Mouse (Mus musculus): ENCODE results near the gene Gria2.

DNA sequence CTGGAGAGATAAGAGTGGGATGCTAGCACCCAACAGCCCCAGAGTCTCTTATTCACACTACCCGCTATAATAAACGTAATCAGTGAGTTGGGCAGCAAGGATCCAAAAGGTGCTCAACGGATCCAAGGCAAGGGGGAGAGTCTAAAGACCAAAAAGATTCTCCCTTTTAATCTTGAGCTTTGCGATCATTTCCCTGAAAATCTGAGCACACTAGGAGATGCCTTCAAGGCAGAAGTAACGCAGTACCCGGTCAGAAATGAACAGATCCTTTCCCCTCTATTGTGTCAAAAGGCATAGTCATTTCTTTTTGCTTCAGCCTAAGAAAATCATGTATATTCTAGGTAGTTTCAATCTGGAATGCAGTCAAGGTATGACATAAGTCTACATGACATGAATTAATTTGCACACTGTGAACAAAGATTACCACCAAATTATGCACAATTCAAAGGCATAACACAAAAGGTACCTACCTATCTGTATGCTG, 766 bp downstream of the Gria2 start:
- TF ChIP-seq GATA1 (IDR thresholded peaks at IDR 0.05; ENCODE audit: low read length) (no peak), TAL1 (IDR thresholded peaks at IDR 0.05; ENCODE audit: low read length) (no peak)

Data from erythroblast, embryonic 14.5 days (primary cell).